Mouse (Mus musculus) embryonic facial prominence, embryonic 14.5 days (tissue): ENCODE results near the gene Vmn1r34. TPM values are rescaled to one million over a fixed set of nuclear protein-coding genes. Genes with fewer than 3 reads are reported as not detected.
"Not testable (repeated sequence)": the region's sequence is repeated elsewhere in the genome, so short reads cannot be mapped to it uniquely, and the experiment has no call there.

Experiments
- ATAC-seq: fragments of 200-750 bp; cut with Nextera tagmentation; 2 replicates; pipeline ENCODE4 v1.8.0; 2017; ENCODE audit warnings: low read depth, moderate number of reproducible peaks, moderate TSS enrichment
- DNase-seq: peaks from one replicate; pipeline ENCODE4 v3.0.0-alpha.2; 2015; ENCODE audit warnings: low spot score
- H3K27ac ChIP-seq: fragments of 300-500 bp; sonication (generic); replicated peaks from 2 replicates; pipeline ENCODE4 v1.5.1; 2014; ENCODE audit warnings: low read depth, mild to moderate bottlenecking, low read length, moderate library complexity
- H3K27me3 ChIP-seq: fragments of 300-500 bp; sonication (generic); replicated peaks from 2 replicates; pipeline ENCODE4 v1.6.1; 2014; ENCODE audit warnings: low read length; ENCODE audit not compliant: control insufficient read depth, insufficient read depth
- H3K36me3 ChIP-seq: fragments of 300-500 bp; sonication (generic); 2 replicates; pipeline ENCODE4 v1.6.1; 2014; ENCODE audit warnings: low read length, mixed read lengths; ENCODE audit not compliant: control insufficient read depth, insufficient read depth
- H3K4me1 ChIP-seq: fragments of 300-500 bp; sonication (generic); 2 replicates; pipeline ENCODE4 v1.6.1; 2014; ENCODE audit warnings: antibody characterized with exemption, low read length; ENCODE audit not compliant: control insufficient read depth, insufficient read depth
- H3K4me2 ChIP-seq: fragments of 300-500 bp; sonication (generic); 2 replicates; pipeline ENCODE4 v1.6.1; 2014; ENCODE audit warnings: low read depth, mild to moderate bottlenecking, low read length, moderate library complexity, mixed read lengths
- H3K4me3 ChIP-seq: fragments of 300-500 bp; sonication (generic); 2 replicates; pipeline ENCODE4 v1.5.1; 2014; ENCODE audit warnings: low read depth, mild to moderate bottlenecking, low read length
- H3K9ac ChIP-seq: fragments of 300-500 bp; sonication (generic); 2 replicates; pipeline ENCODE4 v1.6.1; 2014; ENCODE audit warnings: low read depth, mild to moderate bottlenecking, low read length, moderate library complexity, mixed read lengths
- H3K9me3 ChIP-seq: fragments of 300-500 bp; sonication (generic); 2 replicates; pipeline ENCODE4 v1.6.1; 2016; ENCODE audit warnings: low read length; ENCODE audit not compliant: control insufficient read depth
- WGBS: fragments of 180-500 bp; shearing (Covaris S2); extraction: QIAGEN DNeasy Blood & Tissue Kit; methylation state at CpG from one replicate; pipeline ENCODE4 v1.1.7; 2014; 5-methylcytosine and 5-hydroxymethylcytosine counted together
- polyA plus RNA-seq: library from polyadenylated mRNA; unstranded; fragments of >200 nt; fragmentation: Nextera tagmentation; extraction: Ambion mirVana; gene quantifications from 2 replicates; pipeline ENCODE4 v1.2.1, GENCODE M21; 2014

The Vmn1r34 gene
- polyA plus RNA-seq, result not detected in 2 replicates

- no peak within 1 kb of the TSS for H3K4me3 ChIP-seq
- ATAC-seq (no peak), DNase-seq (no peak)
- H3K27ac ChIP-seq, result no peak within 1 kb of the TSS
- H3K36me3 ChIP-seq, result no peaks in the 10 kb centered on the region
- 79% methylated on average over 1 of the region's 1 CpGs for WGBS
- no peak within 1 kb of the TSS for H3K4me2 ChIP-seq
- H3K9ac ChIP-seq, result no peak within 1 kb of the TSS
- no peaks in the 10 kb centered on the region for H3K4me1 ChIP-seq
- no peaks in the 10 kb centered on the region for H3K9me3 ChIP-seq
- H3K27me3 ChIP-seq, result no peaks in the 10 kb centered on the region
Measured at GRCm38 (mm10) chr6:66643779-66644178, at the start of gene Vmn1r34. TSS of gene Vmn1r34 (minus strand) at chr6:66643879.

GRCm38 (mm10) chr6:66685806-66686205 is 42.1 kb upstream of the Vmn1r34 start, which contains the start of gene Vmn1r35:
TSS of gene Vmn1r35 (minus strand) at chr6:66685906.
- H3K27ac ChIP-seq, result no peak within 1 kb of the TSS
- no peak within 1 kb of the TSS for H3K4me3 ChIP-seq
- H3K4me2 ChIP-seq, result no peak within 1 kb of the TSS
- no peaks in the 10 kb centered on the region for H3K36me3 ChIP-seq
- H3K9ac ChIP-seq, result no peak within 1 kb of the TSS
- ATAC-seq, result no peak
- H3K9me3 ChIP-seq, result no peaks in the 10 kb centered on the region
- no peak for DNase-seq
- WGBS, result 68% methylated on average over 3 of the region's 3 CpGs
- H3K4me1 ChIP-seq, result no peaks in the 10 kb centered on the region
- no peaks in the 10 kb centered on the region for H3K27me3 ChIP-seq

GRCm38 (mm10) chr6:66618182-66618581 is 25.5 kb downstream of the Vmn1r34 start, which contains the start of gene Vmn1r33:
TSS of gene Vmn1r33 (minus strand) at chr6:66618282.
- H3K36me3 ChIP-seq, H3K27me3 ChIP-seq, DNase-seq, H3K4me2 ChIP-seq, H3K4me1 ChIP-seq, ATAC-seq, H3K9me3 ChIP-seq, H3K9ac ChIP-seq, H3K27ac ChIP-seq, H3K4me3 ChIP-seq: not testable (repeated sequence)

- no peak for ATAC-seq
Measured at GRCm38 (mm10) chr6:66595804-66596203, 47.9 kb downstream of the Vmn1r34 start.

More at GRCm38 (mm10) chr6:66595804-66596203, 47.9 kb downstream of the Vmn1r34 start:
- Histone ChIP-seq H3K27me3 (no peaks in the 10 kb centered on the region), H3K36me3 (no peaks in the 10 kb centered on the region), H3K4me3 (no peak overlapping the region), H3K27ac (no peak overlapping the region), H3K4me1 (no peaks in the 10 kb centered on the region), H3K9me3 (no peaks in the 10 kb centered on the region), H3K4me2 (no peak overlapping the region), H3K9ac (no peak overlapping the region)
- DNase-seq, result no peak

Other genes starting within 250 kb of the Vmn1r34 start
- 69.6 and 76.1 TPM in 2 replicates for gene Mad2l1, start 108.5 kb downstream of the Vmn1r34 start, polyA plus RNA-seq
- 0.10 TPM in 1 of 2 replicates, not detected in the other for gene Vmn1r32, start 83.8 kb downstream of the Vmn1r34 start, polyA plus RNA-seq
- gene Vmn1r33, start 25.6 kb downstream of the Vmn1r34 start, polyA plus RNA-seq, result 0.17 TPM in 1 of 2 replicates, not detected in the other
- not detected in 2 replicates for gene Vmn1r35, start 42.0 kb upstream of the Vmn1r34 start, polyA plus RNA-seq
- gene Vmn1r36, start 75.3 kb upstream of the Vmn1r34 start, polyA plus RNA-seq, result not detected in 2 replicates
- not detected in 2 replicates for gene Vmn1r37, start 85.5 kb upstream of the Vmn1r34 start, polyA plus RNA-seq
- gene Vmn1r38, start 138.7 kb upstream of the Vmn1r34 start, polyA plus RNA-seq, result not detected in 2 replicates
- gene Vmn1r39, start 166.7 kb upstream of the Vmn1r34 start, polyA plus RNA-seq, result not detected in 2 replicates